Mouse (Mus musculus): ENCODE measurements at regions not wholly inside any gene's neighbourhood (a gene's known extent, or its start where the extent isn't known, plus 50 kb on each side); places are given as distances from the start of the nearest gene placed in this dataset.

DNA sequence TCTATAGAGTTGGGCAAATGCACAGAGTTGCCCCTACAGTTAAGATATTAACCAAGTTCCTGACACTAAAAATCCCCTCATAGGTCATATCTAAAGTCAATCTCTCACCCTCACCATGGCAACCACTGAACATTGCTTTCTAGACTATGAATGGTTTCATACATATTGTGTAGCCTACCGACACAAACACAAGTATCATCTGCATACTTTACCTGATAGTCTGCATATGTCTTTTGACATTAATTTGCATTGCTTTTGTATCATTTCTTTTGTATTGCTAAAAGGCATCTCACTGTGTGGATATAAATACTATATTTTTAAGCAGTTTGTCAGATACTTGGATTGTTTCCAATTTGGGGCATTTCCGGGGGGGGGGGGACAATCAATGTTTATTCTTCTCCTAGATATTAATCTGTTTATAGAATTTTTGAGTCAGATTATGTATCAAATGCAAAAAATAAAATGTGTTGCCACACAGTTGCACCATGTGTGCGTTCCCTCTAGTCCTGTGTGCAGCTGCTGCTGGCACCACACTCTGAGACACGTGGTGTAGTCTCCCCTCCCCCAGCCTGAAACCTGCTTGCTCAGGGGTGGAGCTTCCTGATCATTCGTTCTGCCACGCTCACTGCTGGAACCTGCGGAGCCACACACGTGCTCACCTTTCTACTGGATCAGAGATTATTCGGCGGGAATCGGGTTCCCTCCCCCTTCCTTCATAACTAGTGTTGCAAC is 94.7 kb upstream of the Mapk10 start:
- no peak for DNase-seq

DNA sequence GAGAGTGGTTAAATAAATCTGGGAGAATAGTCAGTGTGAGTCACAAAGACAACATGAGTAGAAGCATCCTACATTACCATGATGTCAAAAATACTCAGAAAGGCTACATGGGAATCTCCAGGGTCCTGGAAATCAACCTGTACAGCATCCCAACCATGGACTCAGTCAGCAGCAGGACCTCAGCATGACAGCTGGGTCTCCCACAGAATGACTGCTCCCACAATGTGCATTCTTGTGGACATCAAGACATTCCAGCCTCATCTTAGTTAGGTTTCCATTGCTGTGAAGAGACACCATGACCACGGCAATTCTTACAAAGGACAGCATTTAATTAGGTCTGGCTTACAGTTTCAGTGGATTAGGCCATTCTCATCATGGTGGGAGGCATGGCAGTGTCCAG is 93.8 kb upstream of the Mapk10 start:
- DNase-seq: no peak

DNA sequence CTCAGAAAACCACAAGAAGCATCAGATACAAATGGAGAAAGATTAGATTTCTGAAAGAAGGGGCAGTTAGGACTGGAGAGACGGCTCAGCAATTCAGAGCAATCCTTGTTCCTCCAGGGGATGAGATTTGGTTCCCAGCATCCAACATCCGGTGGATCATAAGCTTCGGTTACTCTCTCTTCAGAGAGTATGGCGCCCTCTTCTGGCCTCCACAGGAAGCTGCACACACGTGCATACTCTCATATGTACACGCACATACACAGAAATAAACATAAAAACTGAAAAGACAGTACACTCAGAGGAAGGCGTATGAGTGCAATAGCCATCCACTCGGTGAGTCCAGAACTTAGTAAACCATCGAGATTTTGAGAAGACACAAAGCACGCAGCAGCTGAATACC is 91.6 kb upstream of the Mapk10 start:
- no peak for DNase-seq

DNA sequence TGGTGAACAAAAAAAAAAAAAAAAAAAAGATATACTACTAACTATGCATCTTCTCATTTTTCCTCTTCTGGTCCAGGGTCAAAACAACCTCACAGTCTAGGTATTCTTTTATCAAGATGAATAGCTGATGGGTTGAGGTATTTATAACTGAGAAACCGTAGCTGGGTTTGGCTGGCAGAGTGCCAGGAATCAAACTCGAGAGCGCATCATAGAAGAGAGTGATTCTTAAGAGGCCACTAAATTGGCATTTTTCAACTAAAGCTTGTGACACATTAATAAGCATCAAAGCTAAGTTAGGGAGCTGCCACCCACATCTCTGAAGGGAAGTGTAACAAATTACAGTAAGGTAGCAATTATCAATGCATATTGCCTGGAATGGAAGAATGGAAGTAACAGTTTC is 90.2 kb upstream of the Mapk10 start:
- DNase-seq: peak in 1 of 2 experiments; percentile 5

DNA sequence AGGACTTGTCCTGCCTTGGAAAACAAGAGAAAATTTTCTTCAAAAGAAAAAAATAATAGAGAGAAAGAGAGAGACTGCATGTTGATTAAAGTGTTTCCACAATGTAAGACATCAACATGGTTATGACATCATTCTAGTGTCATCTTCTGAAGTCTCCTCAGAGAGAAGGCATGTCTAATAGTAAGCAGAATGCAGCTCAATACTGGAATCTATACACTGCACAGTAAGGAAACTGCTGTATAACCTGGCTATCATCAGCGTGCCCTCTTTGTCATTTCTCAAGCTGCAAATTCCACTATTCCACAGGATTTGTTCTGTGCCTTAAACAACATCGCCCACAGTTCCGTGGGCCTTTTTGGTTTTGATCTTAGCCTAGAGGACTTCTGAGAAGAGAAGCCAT is 82.8 kb upstream of the Mapk10 start:
- no peak for DNase-seq

DNA sequence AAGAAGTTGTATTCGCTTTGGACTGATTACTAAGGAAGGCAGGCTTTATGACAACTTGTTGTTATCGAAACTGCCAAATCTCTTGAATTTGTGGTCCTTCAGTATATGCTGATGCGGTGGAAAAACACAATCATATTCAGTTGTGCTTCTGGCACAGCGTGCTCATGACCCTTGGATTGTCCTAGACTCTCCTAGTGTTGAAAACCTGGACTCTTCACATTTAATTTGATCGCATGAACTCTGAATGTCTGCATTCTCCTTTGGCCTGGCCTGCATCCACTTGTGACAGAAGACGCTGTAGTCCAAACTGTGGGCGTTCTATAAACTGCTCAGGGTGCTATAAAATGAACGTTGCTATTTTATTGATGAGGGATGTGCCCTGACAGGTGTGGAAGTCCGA is 80.6 kb upstream of the Mapk10 start:
- no peak for DNase-seq

DNA sequence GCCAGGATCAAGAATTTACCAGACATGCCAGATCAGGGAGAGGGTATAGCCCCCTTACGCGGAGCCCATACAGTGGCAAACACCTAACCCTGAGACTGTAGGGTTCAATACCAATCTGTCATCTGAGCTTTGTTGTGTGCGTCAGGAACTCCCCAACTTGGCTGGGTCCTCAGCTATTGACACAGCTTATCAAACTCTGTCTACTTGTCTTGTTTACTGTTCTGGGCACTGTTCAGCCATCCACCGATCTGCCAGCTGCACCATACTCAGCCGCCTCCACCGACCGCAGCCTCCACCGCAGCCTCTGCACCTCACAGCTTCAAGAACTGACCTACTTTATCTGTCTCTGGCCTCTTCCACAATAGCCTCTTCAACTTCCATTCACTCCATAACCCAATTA is 80.1 kb upstream of the Mapk10 start:
- no peak for DNase-seq

DNA sequence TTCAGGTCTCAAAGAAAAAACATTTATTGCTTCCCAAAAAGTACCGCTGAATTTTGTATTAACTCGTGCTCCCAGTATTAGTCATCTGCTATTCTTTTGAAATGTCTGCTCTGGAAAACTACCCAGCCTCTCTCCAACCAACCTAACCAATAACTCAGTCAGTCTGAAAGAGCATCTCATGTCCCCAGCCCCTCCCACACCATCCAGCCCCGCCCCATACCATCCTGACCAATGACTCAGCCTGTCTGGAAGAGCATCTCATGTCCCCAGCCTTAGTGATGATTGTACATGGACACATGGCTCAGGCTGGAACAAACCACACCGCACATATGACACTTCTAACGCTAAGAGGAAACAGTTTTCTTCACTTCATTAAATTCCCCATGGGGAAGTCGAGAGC is 58.1 kb upstream of the Mapk10 start:
- no peak for DNase-seq

DNA sequence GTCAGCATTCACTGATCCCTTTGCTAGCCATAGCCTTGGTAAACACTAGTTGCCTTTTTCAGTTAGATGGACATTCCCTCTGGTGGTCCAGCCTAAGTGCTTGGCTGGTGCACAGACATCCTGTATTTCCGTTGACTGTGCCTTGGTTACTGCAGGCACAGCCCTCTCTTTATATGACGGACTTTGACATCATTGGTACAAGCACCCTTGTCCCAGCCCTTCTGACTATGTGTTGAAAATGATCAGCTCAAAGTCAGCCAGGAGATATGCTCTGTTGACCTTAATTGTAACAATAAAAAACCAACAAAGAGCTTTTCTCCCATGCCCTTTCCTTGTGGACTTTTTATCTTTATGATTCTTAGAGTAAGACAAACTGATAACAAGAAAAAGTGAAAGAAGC is 53.8 kb upstream of the Mapk10 start:
- DNase-seq: no peak

DNA sequence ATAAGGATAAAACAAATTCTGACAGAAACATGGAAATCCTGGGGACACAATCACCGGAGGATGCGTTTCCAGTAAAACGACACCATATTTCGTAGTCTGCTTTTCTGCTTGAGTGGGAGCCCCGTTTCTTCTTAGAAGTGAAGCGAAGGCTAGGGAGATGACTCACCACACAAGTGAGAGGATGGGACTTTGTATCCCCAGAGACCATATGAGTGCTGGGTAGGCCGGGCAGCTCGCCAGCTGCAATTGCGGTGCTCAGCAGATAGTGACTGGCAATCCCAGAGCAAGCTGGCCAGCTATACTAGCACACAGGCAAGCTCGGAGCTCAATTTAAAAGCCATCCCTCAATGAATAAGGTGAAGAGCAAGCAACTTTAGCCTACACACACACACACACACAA is 50.3 kb upstream of the Mapk10 start:
- DNase-seq: peak; percentile 75 to 82

Measured in kidney, postnatal 25 days (tissue).